9 mouse cellular contexts compared by ENCODE assay signal in genomic region chr11:97198601-97199000, GRCm38 (mm10). TPM values are rescaled to one million over a fixed set of nuclear protein-coding genes. Genes with fewer than 3 reads are reported as not detected.
DNase-seq lines count a peak whose midpoint lies in the region; ATAC-seq lines count a peak whose summit lies in the region.
"Had no signal": no experiment of that assay in that cellular context is flagged by ENCODE, and none has a peak within 500 bp of the region (broad histone marks: within the 10 kb centered on the region; RNA-seq: fewer than 3 reads in every experiment).

No protein-coding gene starts in this region.

- no peak overlapping the region for H3K4me2 ChIP-seq in hindbrain, embryonic 11.5 days (replicated peaks; ENCODE audit: low read depth, low read length)
- H3K4me2 ChIP-seq in hindbrain, embryonic 16.5 days (ENCODE audit: low read length): no peak overlapping the region
- no peak overlapping the region for H3K4me2 ChIP-seq in liver, embryonic 13.5 days
- H3K4me2 ChIP-seq: liver, embryonic 15.5 days had no signal

- no peak overlapping the region for H3K27ac ChIP-seq in hindbrain, embryonic 11.5 days (ENCODE audit: low read depth, low read length)
- no peak overlapping the region for H3K27ac ChIP-seq in hindbrain, embryonic 16.5 days (ENCODE audit: low read depth, low read length)
- H3K27ac ChIP-seq in liver, embryonic 13.5 days: no peak overlapping the region
- H3K27ac ChIP-seq: liver, embryonic 15.5 days had no signal

- no peak overlapping the region for H3K9ac ChIP-seq in hindbrain, embryonic 11.5 days (ENCODE audit: low read depth, low read length)
- H3K9ac ChIP-seq in hindbrain, embryonic 16.5 days (ENCODE audit: low read depth, low read length): no peak overlapping the region
- H3K9ac ChIP-seq in liver, embryonic 13.5 days: no peak overlapping the region
- H3K9ac ChIP-seq: liver, embryonic 15.5 days had no signal

- DNase-seq in hindbrain, embryonic 11.5 days (ENCODE audit: low spot score): peak; percentile 70
- peak; percentile 61 for DNase-seq in A20 (ENCODE audit: low read depth, low spot score)
- peak; percentile 85 for DNase-seq in ZHBTc4 (ENCODE audit: low read depth, low spot score)
- peak; percentile 30 for DNase-seq in embryo, embryonic 11.5 days (ENCODE audit: low read depth, low spot score)
- peak; percentile 53 for DNase-seq in liver, embryonic 13.5 days
- DNase-seq in spleen, adult 18-20 months: peak; percentile 31 to 66
- DNase-seq in adipocyte (ENCODE audit: low spot score): no peak

- H3K9me3 ChIP-seq in hindbrain, embryonic 11.5 days (ENCODE audit: control insufficient read depth, low read length): no peaks in the 10 kb centered on the region
- no peaks in the 10 kb centered on the region for H3K9me3 ChIP-seq in hindbrain, embryonic 16.5 days (ENCODE audit: control insufficient read depth, low read length)
- H3K9me3 ChIP-seq in liver, embryonic 13.5 days (replicated peaks): no peaks in the 10 kb centered on the region
- H3K9me3 ChIP-seq: liver, embryonic 15.5 days had no signal

- no peaks in the 10 kb centered on the region for H3K27me3 ChIP-seq in hindbrain, embryonic 11.5 days (ENCODE audit: control insufficient read depth, insufficient read depth, low read length)
- H3K27me3 ChIP-seq in hindbrain, embryonic 16.5 days (replicated peaks; ENCODE audit: control insufficient read depth, insufficient read depth, low read length): no peaks in the 10 kb centered on the region
- H3K27me3 ChIP-seq in liver, embryonic 13.5 days: 0 out of 2 replicates have a peak, but pooled peaks cover 7% of the 10 kb centered on the region
- H3K27me3 ChIP-seq: liver, embryonic 15.5 days had no signal

- H3K36me3 ChIP-seq in hindbrain, embryonic 11.5 days (ENCODE audit: control insufficient read depth, insufficient read depth, low read length): no peaks in the 10 kb centered on the region
- H3K36me3 ChIP-seq in hindbrain, embryonic 16.5 days (ENCODE audit: control insufficient read depth, insufficient read depth, low read length): no peaks in the 10 kb centered on the region
- 0 out of 2 replicates have a peak, but pooled peaks cover 2% of the 10 kb centered on the region for H3K36me3 ChIP-seq in liver, embryonic 13.5 days
- H3K36me3 ChIP-seq: liver, embryonic 15.5 days had no signal

- 15% methylated on average over 5 of the region's 5 CpGs for WGBS in hindbrain, embryonic 11.5 days
- 10% methylated on average over 5 of the region's 5 CpGs for WGBS in hindbrain, embryonic 16.5 days
- 15% methylated on average over 5 of the region's 5 CpGs for WGBS in liver, embryonic 13.5 days (ENCODE audit: insufficient replicate concordance)

- no peak overlapping the region for H3K4me3 ChIP-seq in hindbrain, embryonic 11.5 days (ENCODE audit: low read depth, low read length)
- H3K4me3 ChIP-seq in hindbrain, embryonic 16.5 days (ENCODE audit: low read length): no peak overlapping the region
- H3K4me3 ChIP-seq in liver, embryonic 13.5 days (replicated peaks): no peak overlapping the region
- H3K4me3 ChIP-seq: liver, embryonic 15.5 days had no signal

- ATAC-seq in hindbrain, embryonic 11.5 days (ENCODE audit: low FRiP score): no peak
- no peak for ATAC-seq in hindbrain, embryonic 16.5 days
- ATAC-seq in liver, embryonic 13.5 days (ENCODE audit: low read depth): no peak

- no peaks in the 10 kb centered on the region for H3K4me1 ChIP-seq in hindbrain, embryonic 11.5 days (replicated peaks; ENCODE audit: control insufficient read depth, insufficient read depth, low read length)
- H3K4me1 ChIP-seq in hindbrain, embryonic 16.5 days (ENCODE audit: control insufficient read depth, insufficient read depth, low read depth, low read length): no peaks in the 10 kb centered on the region
- no peaks in the 10 kb centered on the region for H3K4me1 ChIP-seq in liver, embryonic 13.5 days (replicated peaks)
- H3K4me1 ChIP-seq: liver, embryonic 15.5 days had no signal

RNA-seq across cellular contexts. Expression of gene Kpnb1, which starts 10.9 kb away (rescaled TPM):
- polyA plus RNA-seq in hindbrain, embryonic 11.5 days (2014; fragmentation: Nextera tagmentation; extraction: Ambion mirVana): 94.9 and 99.7 TPM in 2 replicates
- 29.7 and 31.4 TPM in 2 replicates for polyA plus RNA-seq in hindbrain, embryonic 16.5 days (2015; fragmentation: Nextera tagmentation; extraction: Ambion mirVana)
- 29.2 and 30.8 TPM in 2 replicates for polyA plus RNA-seq in liver, embryonic 13.5 days (2015; fragmentation: Nextera tagmentation; extraction: Ambion mirVana)

RNA-seq across cellular contexts. Expression of gene Tbkbp1, which starts 47.3 kb away (rescaled TPM):
- polyA plus RNA-seq in hindbrain, embryonic 11.5 days (2014; fragmentation: Nextera tagmentation; extraction: Ambion mirVana): 3.9 and 4.2 TPM in 2 replicates
- 7.2 and 7.8 TPM in 2 replicates for polyA plus RNA-seq in hindbrain, embryonic 16.5 days (2015; fragmentation: Nextera tagmentation; extraction: Ambion mirVana)
- polyA plus RNA-seq in liver, embryonic 13.5 days (2015; fragmentation: Nextera tagmentation; extraction: Ambion mirVana): 1.0 and 1.1 TPM in 2 replicates
